In the genomic region with DNA sequence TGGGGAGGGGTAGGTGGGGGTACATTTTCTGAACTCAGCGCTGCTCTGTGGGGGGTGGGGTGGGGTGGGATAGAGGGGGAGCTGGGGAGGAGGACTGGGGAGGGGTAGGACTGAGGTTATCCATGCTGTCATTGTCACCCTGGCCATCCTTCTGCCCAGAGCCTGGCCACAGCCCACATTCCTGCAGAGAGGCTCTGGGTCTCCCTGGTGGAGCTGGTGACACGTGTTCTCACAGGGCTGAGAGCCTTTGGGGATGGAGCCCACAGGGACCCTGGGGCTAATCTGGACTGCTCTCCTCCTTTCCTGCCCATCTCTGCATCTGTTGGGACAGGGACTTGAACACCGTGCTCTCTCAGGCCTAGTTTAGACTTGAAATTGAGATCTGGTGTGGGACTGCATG, we compare ENCODE assay signal across 24 mouse cellular contexts. TPM values are rescaled to one million over a fixed set of nuclear protein-coding genes. Genes with fewer than 3 reads are reported as not detected.
DNase-seq lines count a peak whose midpoint lies in the region; ATAC-seq and TF ChIP-seq lines count a peak whose summit lies in the region.
"Had no signal": no experiment of that assay in that cellular context is flagged by ENCODE, and none has a peak within 500 bp of the region (broad histone marks: within the 10 kb centered on the region; RNA-seq: fewer than 3 reads in every experiment).

No protein-coding gene starts in this region.

- H3K4me2 ChIP-seq in hindbrain, embryonic 11.5 days (replicated peaks; ENCODE audit: low read depth, low read length) = no peak overlapping the region
- H3K4me2 ChIP-seq in hindbrain, postnatal 0 days (ENCODE audit: low read depth, low read length) = no peak overlapping the region
- H3K4me2 ChIP-seq: embryonic facial prominence, embryonic 12.5 days; heart, embryonic 11.5 days; limb, embryonic 12.5 days; lung, embryonic 15.5 days; stomach, embryonic 15.5 days had no signal

- no peaks in the 10 kb centered on the region for H3K9me3 ChIP-seq in hindbrain, embryonic 11.5 days (ENCODE audit: control insufficient read depth, low read length)
- no peaks in the 10 kb centered on the region for H3K9me3 ChIP-seq in hindbrain, postnatal 0 days (ENCODE audit: low read length)
- H3K9me3 ChIP-seq: embryonic facial prominence, embryonic 12.5 days; G1E; limb, embryonic 12.5 days; lung, embryonic 15.5 days; stomach, embryonic 15.5 days had no signal

- no peak for TF ChIP-seq CTCF in hindbrain, postnatal 0 days (IDR thresholded peaks at IDR 0.05; ENCODE audit: low read depth)

- intact Hi-C loops in left cerebral cortex, postnatal 4 days (cut with DNase I) = no loop called here
- intact Hi-C loops in left cerebral cortex, postnatal 25 days (cut with DNase I) = no loop called here

- no peaks in the 10 kb centered on the region for H3K27me3 ChIP-seq in hindbrain, embryonic 11.5 days (ENCODE audit: control insufficient read depth, insufficient read depth, low read length)
- H3K27me3 ChIP-seq in hindbrain, postnatal 0 days (ENCODE audit: insufficient read depth, low read length) = no peaks in the 10 kb centered on the region
- H3K27me3 ChIP-seq: embryonic facial prominence, embryonic 12.5 days; limb, embryonic 12.5 days; lung, embryonic 15.5 days; stomach, embryonic 15.5 days had no signal

- 0 out of 2 replicates have a peak, but pooled peaks cover 3% of the 10 kb centered on the region for H3K4me1 ChIP-seq in hindbrain, embryonic 11.5 days (replicated peaks; ENCODE audit: control insufficient read depth, insufficient read depth, low read length)
- H3K4me1 ChIP-seq in hindbrain, postnatal 0 days (ENCODE audit: insufficient read depth, low read length) = peaks cover 60% of the 10 kb centered on the region

- H3K36me3 ChIP-seq in hindbrain, embryonic 11.5 days (ENCODE audit: control insufficient read depth, insufficient read depth, low read length) = no peaks in the 10 kb centered on the region
- H3K36me3 ChIP-seq in hindbrain, postnatal 0 days (ENCODE audit: insufficient read depth, low read length) = no peaks in the 10 kb centered on the region
- H3K36me3 ChIP-seq: embryonic facial prominence, embryonic 12.5 days; G1E; limb, embryonic 12.5 days; lung, embryonic 15.5 days; stomach, embryonic 15.5 days had no signal

- H3K27ac ChIP-seq in hindbrain, embryonic 11.5 days (ENCODE audit: low read depth, low read length) = no peak overlapping the region
- H3K27ac ChIP-seq in hindbrain, postnatal 0 days = peak overlapping the region; percentile 67
- H3K27ac ChIP-seq: embryonic facial prominence, embryonic 12.5 days; gastrocnemius, adult 2 months; limb, embryonic 12.5 days; liver, embryonic 14.5 days; lung, embryonic 15.5 days; stomach, embryonic 15.5 days had no signal

- peak; percentile 41 for DNase-seq in embryo, embryonic 10 days (ENCODE audit: low spot score)
- no peak for DNase-seq in embryo, embryonic 9.5 days (ENCODE audit: extremely low spot score)
- peak; percentile 61 for DNase-seq in left cerebral cortex, postnatal 4 days
- DNase-seq in left cerebral cortex, postnatal 25 days (ENCODE audit: low spot score in 2 of 2) = no peak
- DNase-seq in hindbrain, embryonic 11.5 days (ENCODE audit: low spot score) = no peak
- DNase-seq in hindbrain, postnatal 0 days (ENCODE audit: low spot score) = peak; percentile 68
- no peak for DNase-seq in right cerebral cortex, postnatal 4 days
- no peak for DNase-seq in kidney, postnatal 14 days
- DNase-seq: adrenal gland, postnatal 14 days; gastrocnemius, adult 2 months; heart, postnatal 10 days; kidney, adult 2 months; kidney, postnatal 36 days; lung, postnatal 4 days had no signal

- ATAC-seq in hindbrain, embryonic 11.5 days (ENCODE audit: low FRiP score) = peak; percentile 31; the same call in 1 of the 2 replicates
- peak; percentile 79 for ATAC-seq in hindbrain, postnatal 0 days
- ATAC-seq: activated CD4-positive, CD25-positive, alpha-beta regulatory T cell, adult 4 months; inflammation-experienced regulatory T-cells, adult 6 months had no signal

- H3K9ac ChIP-seq in hindbrain, embryonic 11.5 days (ENCODE audit: low read depth, low read length) = no peak overlapping the region
- H3K9ac ChIP-seq in hindbrain, postnatal 0 days (replicated peaks; ENCODE audit: low read length) = 0 out of 2 replicates have a peak overlapping the region, but pooled peaks have one; percentile 9
- H3K9ac ChIP-seq: embryonic facial prominence, embryonic 12.5 days; limb, embryonic 12.5 days; liver, embryonic 14.5 days; lung, embryonic 15.5 days; stomach, embryonic 15.5 days had no signal

- no peak overlapping the region for H3K4me3 ChIP-seq in hindbrain, embryonic 11.5 days (ENCODE audit: low read depth, low read length)
- no peak overlapping the region for H3K4me3 ChIP-seq in hindbrain, postnatal 0 days (ENCODE audit: low read length)
- H3K4me3 ChIP-seq: embryonic facial prominence, embryonic 12.5 days; erythroblast, embryonic 14.5 days; gastrocnemius, adult 2 months; limb, embryonic 12.5 days; lung, embryonic 15.5 days; stomach, embryonic 15.5 days had no signal

- 18% methylated on average over 2 of the region's 3 CpGs for WGBS in hindbrain, embryonic 11.5 days
- 23% methylated on average over 3 of the region's 3 CpGs for WGBS in hindbrain, postnatal 0 days

RNA-seq across cellular contexts. Expression of a gene that starts 18.5 kb away (rescaled TPM):
- 100 to 1,000 TPM; 455 to 494 TPM for total RNA-seq in left cerebral cortex, postnatal 4 days (2021)
- total RNA-seq in left cerebral cortex, postnatal 25 days (2021) = 100 to 1,000 TPM; 167 to 181 TPM
- polyA plus RNA-seq in hindbrain, embryonic 11.5 days (2014; fragmentation: Nextera tagmentation; extraction: Ambion mirVana) = 12.0 and 15.2 TPM in 2 replicates
- 587 and 649 TPM in 2 replicates for total RNA-seq in hindbrain, postnatal 0 days (2014; rRNA removed)
- polyA plus RNA-seq in hindbrain, postnatal 0 days (2015; fragmentation: Nextera tagmentation; extraction: Ambion mirVana) = 150 and 180 TPM in 2 replicates

Comparison
In these comparisons a context has a peak if more than half of its experiments do, and no peak if none do; other contexts are left out.
1. DNase-seq: peak in embryo, embryonic 10 days (single experiment), left cerebral cortex, postnatal 4 days (single experiment) and hindbrain, postnatal 0 days (single experiment); none in embryo, embryonic 9.5 days (single experiment), left cerebral cortex, postnatal 25 days (0 of 2), hindbrain, embryonic 11.5 days (single experiment), right cerebral cortex, postnatal 4 days (single experiment) and kidney, postnatal 14 days (single experiment).